ENCODE assay signal across 21 mouse cellular contexts in the genomic region with DNA sequence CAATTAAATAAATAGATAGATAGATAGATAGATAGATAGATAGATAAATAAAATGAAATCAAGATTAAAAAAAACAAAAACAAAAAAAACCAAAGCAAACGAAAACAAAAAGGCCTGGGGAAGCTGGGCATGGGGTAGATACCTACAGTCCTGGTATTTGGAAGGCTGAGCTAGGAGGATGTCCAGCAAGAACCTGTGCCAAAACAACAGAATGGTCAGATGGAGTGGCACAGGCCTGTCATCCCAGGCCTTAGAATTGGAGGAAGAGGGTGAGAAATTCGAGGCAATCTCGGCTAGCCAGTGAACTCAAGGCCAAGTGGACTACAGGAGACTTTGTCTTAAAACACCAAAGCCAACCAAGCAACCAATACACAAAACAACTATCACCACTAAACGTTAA.
"Had no signal": no experiment of that assay in that cellular context is flagged by ENCODE, and none has a peak within 500 bp of the region (broad histone marks: within the 10 kb centered on the region; RNA-seq: fewer than 3 reads in every experiment).

No protein-coding gene starts in this region.

- H3K4me1 ChIP-seq: limb, embryonic 13.5 days; lung, embryonic 15.5 days; midbrain, embryonic 10.5 days; midbrain, embryonic 13.5 days; neural tube, embryonic 13.5 days; stomach, embryonic 15.5 days had no signal

- H3K27ac ChIP-seq: limb, embryonic 13.5 days; liver, embryonic 12.5 days; liver, embryonic 15.5 days; lung, embryonic 15.5 days; midbrain, embryonic 10.5 days; midbrain, embryonic 13.5 days; neural tube, embryonic 13.5 days; stomach, embryonic 15.5 days had no signal

- DNase-seq: kidney, postnatal 14 days; kidney, postnatal 4 days; left cerebral cortex, postnatal 4 days; liver; lung, adult 18-20 months; lung, postnatal 10 days; lung, postnatal 36 days; retina, postnatal 1 day; right cerebral cortex, postnatal 25 days; spleen, adult 18-20 months; thymus, postnatal 25 days had no signal

- H3K27me3 ChIP-seq: limb, embryonic 13.5 days; lung, embryonic 15.5 days; megakaryocyte, embryonic 14.5 days; midbrain, embryonic 13.5 days; neural tube, embryonic 13.5 days; stomach, embryonic 15.5 days had no signal

- H3K4me3 ChIP-seq: limb, embryonic 13.5 days; liver, embryonic 12.5 days; liver, embryonic 15.5 days; lung, embryonic 15.5 days; megakaryocyte, embryonic 14.5 days; midbrain, embryonic 10.5 days; midbrain, embryonic 13.5 days; myocyte; neural tube, embryonic 13.5 days; stomach, embryonic 15.5 days had no signal
